Mouse (Mus musculus) stomach, embryonic 14.5 days (tissue): ENCODE data around the gene Xrcc1. TPM values are rescaled to one million over a fixed set of nuclear protein-coding genes. Genes with fewer than 3 reads are reported as not detected.

Source experiments
- ATAC-seq: fragments of 200-750 bp; cut with Nextera tagmentation; 2 replicates; pipeline ENCODE4 v1.8.0; 2017; ENCODE audit warnings: low read depth, moderate TSS enrichment; ENCODE audit not compliant: insufficient number of reproducible peaks, insufficient read depth, low FRiP score
- H3K27ac ChIP-seq: fragments of 300-500 bp; sonication (generic); 2 replicates; pipeline ENCODE4 v1.5.1; 2014; ENCODE audit warnings: mild to moderate bottlenecking, low read length, moderate library complexity, mixed read lengths
- H3K27me3 ChIP-seq: fragments of 300-500 bp; sonication (generic); 2 replicates; pipeline ENCODE4 v1.6.1; 2014; ENCODE audit warnings: low read length, control low read depth, mixed read lengths; ENCODE audit not compliant: control insufficient read depth, insufficient read depth
- H3K36me3 ChIP-seq: fragments of 300-500 bp; sonication (generic); 2 replicates; pipeline ENCODE4 v1.6.1; 2014; ENCODE audit warnings: mild to moderate bottlenecking, control low read depth, low read length, moderate library complexity, mixed read lengths; ENCODE audit not compliant: control insufficient read depth, insufficient read depth
- H3K4me1 ChIP-seq: fragments of 300-500 bp; sonication (generic); 2 replicates; pipeline ENCODE4 v1.6.1; 2014; ENCODE audit warnings: low read length, control low read depth, mixed read lengths; ENCODE audit not compliant: control insufficient read depth, insufficient read depth
- H3K4me2 ChIP-seq: fragments of 300-500 bp; sonication (generic); replicated peaks from 2 replicates; pipeline ENCODE4 v1.6.1; 2014; ENCODE audit warnings: low read depth, low read length, control low read depth
- H3K4me3 ChIP-seq: fragments of 300-500 bp; sonication (generic); 2 replicates; pipeline ENCODE4 v1.5.1; 2014; ENCODE audit warnings: low read depth, low read length, control low read depth
- H3K9ac ChIP-seq: fragments of 300-500 bp; sonication (generic); replicated peaks from 2 replicates; pipeline ENCODE4 v1.6.1; 2014; ENCODE audit warnings: low read depth, mild to moderate bottlenecking, control low read depth, low read length, moderate library complexity, mixed read lengths
- H3K9me3 ChIP-seq: fragments of 300-500 bp; sonication (generic); 2 replicates; pipeline ENCODE4 v1.6.1; 2016; ENCODE audit warnings: low read depth, low read length, control low read depth; ENCODE audit not compliant: control insufficient read depth
- WGBS: fragments of 180-500 bp; shearing (Covaris S2); extraction: QIAGEN DNeasy Blood & Tissue Kit; methylation state at CpG from one replicate; pipeline ENCODE4 v1.1.7; 2014; 5-methylcytosine and 5-hydroxymethylcytosine counted together
- polyA plus RNA-seq: library from polyadenylated mRNA; unstranded; fragments of >200 nt; fragmentation: Nextera tagmentation; extraction: Ambion mirVana; gene quantifications from 2 replicates; pipeline ENCODE4 v1.2.1, GENCODE M21; 2014

Xrcc1 gene
- polyA plus RNA-seq, 1 experiment from 2014 or later, result 110 TPM

DNA sequence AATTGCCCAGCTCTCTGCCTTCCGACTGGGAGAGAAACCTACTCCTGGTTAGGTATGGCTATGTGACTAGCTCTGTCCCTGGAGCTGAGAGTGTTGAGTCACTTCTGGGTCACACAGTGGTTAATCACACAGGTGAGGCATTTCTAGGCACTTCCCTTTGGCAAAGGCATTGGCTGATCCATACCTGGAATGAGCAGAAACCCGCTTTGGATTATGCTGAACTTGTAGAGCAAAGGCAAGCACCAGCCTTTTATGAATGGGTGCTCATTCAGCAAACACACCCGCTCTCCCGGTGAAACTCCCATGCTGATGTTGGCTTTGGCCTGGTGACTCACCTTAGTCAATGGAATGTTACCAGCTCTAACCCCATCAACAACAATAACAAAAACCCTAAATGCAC lies 6.4 kb upstream of the Xrcc1 start:
- ATAC-seq, result no peak
- Histone ChIP-seq H3K4me1 (no peaks in the 10 kb centered on the region), H3K36me3 (peaks cover 8% of the 10 kb centered on the region), H3K9me3 (no peaks in the 10 kb centered on the region), H3K27ac (no peak overlapping the region), H3K4me2 (no peak overlapping the region), H3K4me3 (no peak overlapping the region), H3K27me3 (no peaks in the 10 kb centered on the region), H3K9ac (no peak overlapping the region)
- WGBS, result 83% methylated on average over 4 of the region's 4 CpGs

DNA sequence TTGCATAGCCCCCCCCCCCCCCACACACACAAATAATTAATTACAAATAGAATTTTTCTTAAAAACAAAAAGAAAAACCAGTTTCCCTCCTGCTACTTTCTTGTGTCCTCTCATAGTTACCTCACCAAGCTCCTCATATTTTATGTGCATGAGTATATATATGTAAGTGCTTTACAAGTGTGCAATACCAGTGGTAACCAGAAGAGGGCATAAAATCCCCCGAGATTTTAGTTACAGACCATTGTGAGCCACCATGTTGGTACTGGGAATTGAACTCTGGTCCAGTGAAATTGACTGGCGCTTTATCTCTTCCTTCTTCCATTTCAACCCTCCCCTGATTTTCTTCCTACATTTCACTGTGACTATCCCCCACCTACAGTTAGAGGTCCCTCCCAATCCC lies 1.6 kb upstream of the Xrcc1 start:
- Histone ChIP-seq H3K4me1 (peaks cover 11% of the 10 kb centered on the region; the same call in 1 of the 2 replicates), H3K9ac (no peak overlapping the region), H3K4me2 (no peak overlapping the region), H3K4me3 (no peak overlapping the region), H3K27ac (no peak overlapping the region), H3K27me3 (no peaks in the 10 kb centered on the region), H3K9me3 (no peaks in the 10 kb centered on the region), H3K36me3 (peaks cover 3% of the 10 kb centered on the region)
- WGBS, result 84% methylated on average over 2 of the region's 2 CpGs
- ATAC-seq, result no peak

DNA sequence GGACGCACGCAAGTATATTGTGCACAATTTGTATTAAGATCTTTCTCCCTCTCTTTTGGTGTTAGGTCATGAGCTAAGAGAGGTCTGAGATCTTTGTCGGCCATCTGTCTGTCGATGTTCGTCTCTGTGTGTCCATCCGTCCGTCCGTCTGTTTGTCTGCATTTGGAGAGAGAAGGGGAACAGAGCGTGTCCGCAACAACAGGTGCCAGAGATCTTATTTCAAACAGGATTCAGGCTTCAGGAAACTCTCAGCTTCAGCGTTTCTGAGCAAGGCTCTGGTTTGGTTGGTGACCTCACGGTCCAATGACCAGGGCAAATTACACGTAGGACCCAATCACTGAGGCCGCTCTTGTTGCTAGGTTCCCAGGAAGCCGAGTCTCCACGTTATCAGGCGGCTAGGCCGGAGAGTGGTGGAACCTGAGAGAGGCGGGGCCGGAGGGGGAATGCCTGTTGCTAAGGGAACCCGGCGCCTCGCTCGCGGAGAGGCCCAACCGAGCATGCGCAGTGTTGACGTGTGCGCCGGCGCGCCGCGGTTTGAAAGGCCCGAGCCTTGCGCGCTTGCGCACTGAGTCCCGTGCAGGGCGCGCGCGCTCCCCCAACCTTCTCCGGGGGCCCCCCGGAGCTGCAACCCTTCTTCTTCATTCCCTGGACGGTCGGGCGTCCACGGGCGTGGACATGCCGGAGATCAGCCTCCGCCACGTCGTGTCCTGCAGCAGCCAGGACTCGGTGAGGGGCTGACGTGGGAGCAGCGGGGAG lies 723 bp downstream of the Xrcc1 start:
- no peaks in the 10 kb centered on the region for H3K27me3 ChIP-seq
- H3K27ac ChIP-seq, result peak overlapping the region; percentile 76
- H3K36me3 ChIP-seq, result peaks cover 13% of the 10 kb centered on the region
- H3K4me1 ChIP-seq, result peaks cover 11% of the 10 kb centered on the region; the same call in 1 of the 2 replicates
- H3K9ac ChIP-seq, result peak overlapping the region; percentile 73
- ATAC-seq, result peak; percentile 99
- peak overlapping the region; percentile 86 for H3K4me3 ChIP-seq
- under 1% methylated on average over 57 of the region's 57 CpGs for WGBS
- H3K9me3 ChIP-seq, result no peaks in the 10 kb centered on the region
- peak overlapping the region; percentile 66 for H3K4me2 ChIP-seq

DNA sequence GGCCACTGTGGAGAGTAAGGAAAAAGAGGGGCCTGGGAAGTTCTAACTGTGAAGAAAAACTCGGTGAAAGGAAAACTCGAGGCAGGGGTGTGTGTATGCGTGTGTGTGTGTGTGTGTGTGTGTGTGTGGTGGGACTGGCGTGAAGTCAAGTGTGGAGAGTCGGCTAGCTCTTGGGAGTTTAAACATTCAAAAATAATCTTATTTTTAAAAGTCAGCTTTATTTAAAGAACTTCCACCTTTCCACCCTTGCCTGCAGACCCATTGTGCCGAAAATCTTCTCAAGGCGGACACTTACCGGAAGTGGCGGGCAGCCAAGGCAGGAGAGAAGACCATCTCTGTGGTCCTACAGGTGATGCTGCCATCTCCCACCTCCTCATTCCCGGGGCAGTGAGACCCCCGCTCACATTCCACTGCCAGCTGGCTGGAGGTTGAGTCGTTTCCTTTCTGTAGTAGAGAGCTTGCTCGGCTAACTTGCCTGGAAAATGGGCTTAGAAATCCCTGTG lies 1.5 kb downstream of the Xrcc1 start:
- 22% methylated on average over 13 of the region's 13 CpGs for WGBS
- H3K27me3 ChIP-seq, result no peaks in the 10 kb centered on the region
- peak overlapping the region; percentile 86 for H3K4me3 ChIP-seq
- peak overlapping the region; percentile 73 for H3K9ac ChIP-seq
- H3K4me2 ChIP-seq, result peak overlapping the region; percentile 66
- no peak overlapping the region for H3K27ac ChIP-seq
- peaks cover 11% of the 10 kb centered on the region; the same call in 1 of the 2 replicates for H3K4me1 ChIP-seq
- peaks cover 19% of the 10 kb centered on the region for H3K36me3 ChIP-seq
- no peak for ATAC-seq
- H3K9me3 ChIP-seq, result no peaks in the 10 kb centered on the region

DNA sequence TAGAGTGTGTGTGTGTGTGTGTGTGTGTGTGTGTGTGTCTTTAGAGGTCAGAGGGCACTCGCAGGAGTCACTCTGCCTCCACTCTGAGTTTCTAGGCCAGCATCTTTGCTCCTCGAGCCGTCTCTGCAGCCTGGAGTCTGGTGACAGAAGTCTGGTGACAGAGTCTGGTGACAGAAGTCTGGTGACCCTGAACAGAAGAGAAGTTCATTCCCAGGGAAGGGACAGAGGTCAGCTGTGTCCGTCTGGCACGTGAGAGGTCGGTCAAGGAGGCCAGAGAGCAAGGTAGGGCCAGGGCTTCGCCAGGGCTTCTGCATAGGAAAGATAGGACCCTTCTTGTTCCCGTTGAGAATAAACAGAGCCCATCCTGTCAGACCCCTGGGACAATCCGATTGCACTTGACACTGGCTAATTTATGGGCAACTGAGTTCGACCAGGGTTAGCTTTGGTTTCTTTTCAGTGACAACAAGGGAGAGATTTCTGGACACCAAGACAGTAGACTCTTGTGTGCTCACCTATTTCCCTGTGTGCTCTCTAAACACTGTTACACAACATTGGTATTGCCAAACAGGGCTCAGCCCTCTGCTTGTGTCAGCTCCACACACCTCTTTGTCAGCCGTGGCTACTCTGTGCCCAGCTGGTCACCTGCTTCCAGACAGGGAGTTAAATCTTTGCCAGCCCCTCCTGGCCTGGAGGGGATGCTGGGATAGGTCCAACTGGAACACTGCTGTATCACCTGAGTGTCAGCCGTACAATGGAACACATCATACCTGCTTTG lies 6.1 kb downstream of the Xrcc1 start:
- H3K27ac ChIP-seq, result no peak overlapping the region
- no peak overlapping the region for H3K4me2 ChIP-seq
- ATAC-seq, result no peak
- H3K4me3 ChIP-seq, result no peak overlapping the region
- no peak overlapping the region for H3K9ac ChIP-seq
- 85% methylated on average over 12 of the region's 12 CpGs for WGBS
- H3K9me3 ChIP-seq, result no peaks in the 10 kb centered on the region
- no peaks in the 10 kb centered on the region for H3K27me3 ChIP-seq
- peaks cover 31% of the 10 kb centered on the region for H3K36me3 ChIP-seq
- peaks cover 7% of the 10 kb centered on the region; the same call in 1 of the 2 replicates for H3K4me1 ChIP-seq

DNA sequence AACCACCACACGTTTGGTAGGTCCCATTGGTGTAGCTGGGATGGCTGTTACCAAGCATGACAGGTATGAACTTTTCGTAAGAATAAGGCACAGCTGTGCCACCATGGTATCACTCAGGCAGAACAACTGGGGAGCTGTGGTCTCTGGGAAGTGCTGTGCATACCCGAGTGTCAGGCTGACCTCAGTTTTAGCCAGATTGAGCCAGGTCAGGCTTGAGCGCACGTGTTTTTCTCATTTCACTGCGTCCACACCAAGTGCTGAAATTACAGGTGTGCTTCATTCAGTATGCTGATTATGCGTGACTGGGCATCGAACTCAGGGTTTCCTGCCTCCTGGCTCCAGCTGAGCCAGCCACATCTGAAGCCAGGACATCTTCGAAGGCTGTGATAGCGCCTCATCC lies 9.7 kb downstream of the Xrcc1 start:
- Histone ChIP-seq H3K27ac (no peak overlapping the region), H3K4me2 (no peak overlapping the region), H3K36me3 (peaks cover 37% of the 10 kb centered on the region), H3K9ac (no peak overlapping the region), H3K4me3 (no peak overlapping the region), H3K9me3 (no peaks in the 10 kb centered on the region), H3K4me1 (no peaks in the 10 kb centered on the region), H3K27me3 (no peaks in the 10 kb centered on the region)
- 93% methylated on average over 10 of the region's 10 CpGs for WGBS
- ATAC-seq, result no peak

DNA sequence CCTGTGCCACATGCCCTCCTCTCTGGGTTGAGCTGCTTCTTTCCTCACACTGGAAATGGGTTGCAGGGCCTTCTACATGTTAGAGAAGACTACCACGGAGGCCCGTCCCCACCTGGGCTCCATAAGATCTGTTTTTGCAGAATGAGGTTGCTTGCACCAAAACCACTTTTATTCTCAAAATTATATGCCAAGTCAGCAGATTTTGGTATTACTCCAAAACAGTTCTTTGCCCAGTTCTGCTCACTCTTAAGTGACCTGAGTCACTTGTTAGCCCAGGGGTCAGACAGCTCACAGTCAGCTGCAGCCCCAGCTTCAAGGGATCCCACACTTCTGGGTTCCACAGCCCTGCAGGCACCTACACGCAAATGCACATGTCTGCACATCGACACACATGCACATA lies 15.4 kb downstream of the Xrcc1 start:
- no peak for ATAC-seq
- Histone ChIP-seq H3K4me3 (no peak overlapping the region), H3K27ac (no peak overlapping the region), H3K9ac (no peak overlapping the region), H3K4me2 (no peak overlapping the region), H3K4me1 (no peaks in the 10 kb centered on the region), H3K9me3 (no peaks in the 10 kb centered on the region), H3K36me3 (peaks cover 38% of the 10 kb centered on the region), H3K27me3 (no peaks in the 10 kb centered on the region)
- WGBS, result 86% methylated on average over 4 of the region's 4 CpGs

DNA sequence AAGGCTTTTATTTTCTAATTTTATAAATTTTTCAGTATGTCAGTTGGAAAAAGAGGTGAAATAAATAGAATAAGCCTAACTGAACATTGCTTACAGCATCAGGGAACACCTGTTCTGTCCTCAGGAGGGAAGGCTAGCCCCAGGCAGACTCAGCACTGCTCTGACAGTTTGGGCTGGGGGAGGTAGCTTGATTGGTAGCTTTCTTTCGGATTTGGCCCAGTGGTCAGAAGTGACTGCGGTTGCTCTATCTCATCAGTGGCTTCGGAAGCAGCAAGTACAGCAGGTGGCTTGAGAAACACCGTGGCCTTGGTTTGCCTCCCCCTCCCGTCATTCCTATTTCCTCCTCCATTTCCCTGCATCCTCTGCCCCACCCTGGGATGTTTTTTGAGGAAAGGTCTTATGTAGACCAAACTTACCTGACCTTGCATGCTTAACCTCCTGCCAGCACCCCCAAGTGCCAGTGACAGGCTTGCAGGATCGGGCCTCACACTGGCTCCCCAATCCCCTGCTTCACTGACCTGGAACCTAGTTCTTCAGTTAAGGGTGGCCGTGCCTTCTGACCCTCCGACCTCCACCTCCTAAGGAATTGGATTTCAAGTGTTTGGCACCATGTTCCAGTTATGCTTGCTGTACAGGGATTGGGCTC lies 17.2 kb downstream of the Xrcc1 start:
- no peak overlapping the region for H3K4me2 ChIP-seq
- H3K9ac ChIP-seq, result no peak overlapping the region
- ATAC-seq, result no peak
- H3K4me3 ChIP-seq, result no peak overlapping the region
- H3K9me3 ChIP-seq, result no peaks in the 10 kb centered on the region
- peaks cover 52% of the 10 kb centered on the region for H3K36me3 ChIP-seq
- H3K4me1 ChIP-seq, result no peaks in the 10 kb centered on the region
- H3K27me3 ChIP-seq, result no peaks in the 10 kb centered on the region
- WGBS, result 93% methylated on average over 8 of the region's 8 CpGs
- H3K27ac ChIP-seq, result no peak overlapping the region
